Mouse (Mus musculus): ENCODE measurements around the gene Cabp4. TPM values are rescaled to one million over a fixed set of nuclear protein-coding genes. Genes with fewer than 3 reads are reported as not detected.

The Cabp4 gene
- polyA plus RNA-seq, 1 experiment from 2014 or later: 0.13 TPM

DNA sequence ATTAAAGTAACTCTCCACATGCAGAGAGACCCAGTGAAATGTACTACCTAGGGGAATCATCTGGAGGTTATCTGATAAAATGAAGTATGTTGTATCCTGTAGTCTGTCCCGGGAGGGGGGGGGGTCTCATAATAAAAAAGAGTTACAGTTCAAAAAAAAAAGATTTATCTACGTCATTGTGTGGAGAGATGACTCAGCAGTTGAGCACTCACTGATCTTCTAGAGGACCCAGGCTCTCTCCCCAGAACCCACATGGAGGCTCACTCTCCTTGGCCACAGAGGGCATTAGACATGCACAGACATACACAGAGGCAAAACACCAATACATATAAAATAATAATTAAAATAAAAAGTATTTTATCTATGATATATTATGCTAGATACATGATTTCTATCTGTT, 52.5 kb downstream of the Cabp4 start:
- H3K27me3 ChIP-seq: peaks cover 16% of the 10 kb centered on the region
- H3K27ac ChIP-seq (replicated peaks): no peak overlapping the region
- no peak overlapping the region for H3K9ac ChIP-seq
- no peak overlapping the region for H3K4me3 ChIP-seq (replicated peaks)
- WGBS (ENCODE audit: insufficient replicate concordance): 16% methylated on average over 2 of the region's 2 CpGs
- H3K4me2 ChIP-seq: no peak overlapping the region
- no peak for ATAC-seq (ENCODE audit: insufficient read depth)
- H3K4me1 ChIP-seq (replicated peaks): peaks cover 20% of the 10 kb centered on the region
- H3K36me3 ChIP-seq (replicated peaks): no peaks in the 10 kb centered on the region
- no peaks in the 10 kb centered on the region for H3K9me3 ChIP-seq (replicated peaks)

DNA sequence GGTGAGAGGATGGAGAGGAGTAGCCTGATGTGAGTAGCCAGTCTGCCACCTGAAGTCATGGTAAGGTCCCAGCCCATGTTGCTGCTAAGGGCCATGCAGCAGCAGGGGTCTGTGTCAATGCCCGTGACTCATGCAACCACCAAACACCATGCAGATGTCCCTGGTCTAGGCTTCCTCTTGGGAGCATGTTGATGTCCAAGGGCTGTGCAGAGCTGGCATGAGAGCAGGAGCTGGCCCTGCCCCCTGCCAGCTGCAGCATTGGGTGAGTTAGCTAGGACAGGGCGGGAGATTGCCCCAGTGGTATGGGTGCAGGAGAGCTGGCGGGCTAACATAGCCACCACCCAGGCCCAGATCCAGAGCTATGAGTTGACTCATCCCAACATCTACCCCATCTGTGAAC, 53.4 kb downstream of the Cabp4 start:
- H3K27ac ChIP-seq (replicated peaks): no peak overlapping the region
- no peaks in the 10 kb centered on the region for H3K9me3 ChIP-seq (replicated peaks)
- H3K9ac ChIP-seq: no peak overlapping the region
- no peak overlapping the region for H3K4me2 ChIP-seq
- no peak overlapping the region for H3K4me3 ChIP-seq (replicated peaks)
- ATAC-seq (ENCODE audit: insufficient read depth): no peak
- H3K4me1 ChIP-seq (replicated peaks): peaks cover 14% of the 10 kb centered on the region
- peaks cover 23% of the 10 kb centered on the region for H3K27me3 ChIP-seq
- WGBS (ENCODE audit: insufficient replicate concordance): 61% methylated on average over 3 of the region's 3 CpGs
- H3K36me3 ChIP-seq (replicated peaks): no peaks in the 10 kb centered on the region

DNA sequence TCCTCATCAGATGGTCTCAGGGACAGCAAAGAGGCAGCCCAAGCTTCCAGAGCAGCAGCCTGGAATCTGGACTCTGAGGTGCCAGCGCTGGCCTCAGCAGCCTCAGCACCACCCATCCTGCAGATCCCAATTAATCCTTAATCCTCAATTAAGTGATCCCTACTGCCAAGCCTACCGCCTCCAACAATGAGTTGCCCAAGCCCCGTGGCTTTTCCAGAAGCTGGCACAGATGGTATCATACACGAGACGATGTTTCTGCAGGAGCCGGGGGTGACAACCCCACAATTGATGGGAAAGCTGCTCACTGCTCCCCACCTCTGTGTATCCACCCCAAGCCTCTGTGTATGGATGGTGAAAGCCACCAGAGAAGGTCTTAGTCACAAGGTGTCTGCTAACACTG, 54.7 kb downstream of the Cabp4 start:
- Histone ChIP-seq H3K4me1 (replicated peaks) (peaks cover 24% of the 10 kb centered on the region), H3K9ac (no peak overlapping the region), H3K9me3 (replicated peaks) (no peaks in the 10 kb centered on the region), H3K27me3 (peaks cover 24% of the 10 kb centered on the region), H3K4me3 (replicated peaks) (no peak overlapping the region), H3K4me2 (no peak overlapping the region), H3K36me3 (replicated peaks) (no peaks in the 10 kb centered on the region), H3K27ac (replicated peaks) (no peak overlapping the region)
- ATAC-seq (ENCODE audit: insufficient read depth): no peak
- WGBS (ENCODE audit: insufficient replicate concordance): 68% methylated on average over 6 of the region's 6 CpGs

DNA sequence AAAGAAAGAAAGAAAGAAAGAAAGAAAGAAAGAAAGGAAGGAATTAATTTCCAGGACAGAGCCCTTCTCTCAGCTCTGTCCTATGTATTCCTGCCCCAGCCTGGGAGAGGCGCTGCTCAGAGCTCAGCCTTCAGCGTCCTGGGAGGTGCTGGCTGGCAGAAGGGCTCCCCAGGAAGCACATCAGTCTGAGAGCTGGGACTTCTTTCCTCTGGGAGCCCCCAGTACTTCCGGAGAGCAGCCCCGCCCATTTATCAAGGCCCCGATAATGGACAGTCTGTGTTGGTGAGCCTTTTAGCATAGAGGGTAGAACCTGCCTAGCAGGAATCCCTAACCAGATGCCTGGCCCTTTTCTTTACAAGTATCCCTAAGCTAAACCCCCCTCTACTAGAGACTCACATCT, 55.7 kb downstream of the Cabp4 start:
- Histone ChIP-seq H3K27me3 (peaks cover 33% of the 10 kb centered on the region), H3K36me3 (replicated peaks) (no peaks in the 10 kb centered on the region), H3K4me3 (replicated peaks) (no peak overlapping the region), H3K9me3 (replicated peaks) (no peaks in the 10 kb centered on the region), H3K9ac (no peak overlapping the region), H3K4me2 (no peak overlapping the region), H3K4me1 (replicated peaks) (peaks cover 33% of the 10 kb centered on the region), H3K27ac (replicated peaks) (no peak overlapping the region)
- WGBS (ENCODE audit: insufficient replicate concordance): 25% methylated on average over 5 of the region's 5 CpGs
- ATAC-seq (ENCODE audit: insufficient read depth): no peak

DNA sequence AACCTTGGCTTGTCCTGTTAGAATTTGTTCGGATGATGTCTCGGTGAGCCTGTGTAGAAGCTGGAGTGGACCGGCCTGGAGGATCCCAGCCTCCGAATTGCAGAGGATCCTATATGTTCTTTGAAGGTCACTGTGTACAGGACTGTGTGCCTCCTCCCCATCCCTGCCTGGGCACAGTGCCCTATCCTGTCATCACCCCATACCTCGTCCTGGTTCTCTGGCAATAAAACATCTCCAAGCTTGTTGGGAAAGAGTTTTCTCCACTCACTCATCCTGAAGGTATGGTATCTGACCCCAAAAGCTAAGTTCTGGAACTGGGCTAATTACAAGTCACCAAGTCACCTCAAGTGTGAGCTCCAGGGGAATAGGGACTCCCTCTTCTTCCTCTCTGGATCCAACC, 56.7 kb downstream of the Cabp4 start:
- H3K9ac ChIP-seq: no peak overlapping the region
- no peaks in the 10 kb centered on the region for H3K9me3 ChIP-seq (replicated peaks)
- peaks cover 25% of the 10 kb centered on the region for H3K4me1 ChIP-seq (replicated peaks)
- no peak overlapping the region for H3K4me2 ChIP-seq
- WGBS (ENCODE audit: insufficient replicate concordance): 68% methylated on average over 5 of the region's 5 CpGs
- H3K4me3 ChIP-seq (replicated peaks): no peak overlapping the region
- H3K36me3 ChIP-seq (replicated peaks): no peaks in the 10 kb centered on the region
- H3K27me3 ChIP-seq: peaks cover 35% of the 10 kb centered on the region
- ATAC-seq (ENCODE audit: insufficient read depth): no peak
- no peak overlapping the region for H3K27ac ChIP-seq (replicated peaks)

DNA sequence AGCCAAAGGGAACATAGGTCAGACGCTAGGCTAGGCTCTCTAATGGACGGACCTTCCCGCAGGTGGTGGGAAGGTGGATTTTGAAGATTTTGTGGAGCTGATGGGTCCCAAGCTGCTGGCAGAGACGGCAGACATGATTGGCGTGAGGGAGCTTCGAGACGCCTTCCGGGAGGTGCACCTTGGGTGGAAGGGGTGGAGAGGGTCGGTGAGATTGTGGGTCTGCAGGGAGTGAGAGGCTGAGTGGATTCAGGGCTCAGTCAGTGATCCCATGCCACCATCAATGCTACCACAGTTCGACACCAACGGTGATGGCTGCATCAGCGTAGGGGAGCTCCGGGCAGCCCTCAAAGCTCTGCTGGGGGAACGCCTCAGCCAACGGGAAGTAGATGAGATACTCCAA, 57.7 kb downstream of the Cabp4 start:
- Histone ChIP-seq H3K4me3 (replicated peaks) (no peak overlapping the region), H3K4me2 (no peak overlapping the region), H3K36me3 (replicated peaks) (no peaks in the 10 kb centered on the region), H3K4me1 (replicated peaks) (peaks cover 30% of the 10 kb centered on the region), H3K27ac (replicated peaks) (no peak overlapping the region), H3K9ac (no peak overlapping the region), H3K9me3 (replicated peaks) (no peaks in the 10 kb centered on the region), H3K27me3 (peaks cover 35% of the 10 kb centered on the region)
- no peak for ATAC-seq (ENCODE audit: insufficient read depth)
- WGBS (ENCODE audit: insufficient replicate concordance): 81% methylated on average over 15 of the region's 15 CpGs

Other genes starting within 250 kb of the Cabp4 start
- 29.5 and 38.6 TPM in 2 replicates for gene Tcirg1, start 236.9 kb downstream of the Cabp4 start, polyA plus RNA-seq (2015; fragmentation: Nextera tagmentation; extraction: Ambion mirVana)
- gene Ndufs8, start 231.3 kb downstream of the Cabp4 start, polyA plus RNA-seq (2015; fragmentation: Nextera tagmentation; extraction: Ambion mirVana): 168 and 173 TPM in 2 replicates
- gene Aldh3b1, start 214.2 kb downstream of the Cabp4 start, polyA plus RNA-seq (2015; fragmentation: Nextera tagmentation; extraction: Ambion mirVana): 8.7 and 9.4 TPM in 2 replicates
- gene Unc93b1, start 208.8 kb downstream of the Cabp4 start, polyA plus RNA-seq (2015; fragmentation: Nextera tagmentation; extraction: Ambion mirVana): 32.2 and 36.8 TPM in 2 replicates
- 0.03 TPM in 1 of 2 replicates, not detected in the other for gene Aldh3b3, start 185.4 kb downstream of the Cabp4 start, polyA plus RNA-seq (2015; fragmentation: Nextera tagmentation; extraction: Ambion mirVana)
- 0.18 and 0.32 TPM in 2 replicates for gene Aldh3b2, start 171.7 kb downstream of the Cabp4 start, polyA plus RNA-seq (2015; fragmentation: Nextera tagmentation; extraction: Ambion mirVana)
- gene Acy3, start 157.5 kb downstream of the Cabp4 start, polyA plus RNA-seq (2015; fragmentation: Nextera tagmentation; extraction: Ambion mirVana): 10.8 and 11.1 TPM in 2 replicates
- 0.21 and 0.33 TPM in 2 replicates for gene Tbx10, start 151.3 kb downstream of the Cabp4 start, polyA plus RNA-seq (2015; fragmentation: Nextera tagmentation; extraction: Ambion mirVana)
- gene Nudt8, start 143.5 kb downstream of the Cabp4 start, polyA plus RNA-seq (2015; fragmentation: Nextera tagmentation; extraction: Ambion mirVana): 13.3 and 13.8 TPM in 2 replicates
- 0.45 and 0.48 TPM in 2 replicates for gene Gm49405, start 143.4 kb downstream of the Cabp4 start, polyA plus RNA-seq (2015; fragmentation: Nextera tagmentation; extraction: Ambion mirVana)
- gene Doc2g, start 140.7 kb downstream of the Cabp4 start, polyA plus RNA-seq (2015; fragmentation: Nextera tagmentation; extraction: Ambion mirVana): 0.38 and 0.78 TPM in 2 replicates
- 152 and 163 TPM in 2 replicates for gene Ndufv1, start 131.2 kb downstream of the Cabp4 start, polyA plus RNA-seq (2015; fragmentation: Nextera tagmentation; extraction: Ambion mirVana)
- 752 and 794 TPM in 2 replicates for gene Gstp1, start 106.0 kb downstream of the Cabp4 start, polyA plus RNA-seq (2015; fragmentation: Nextera tagmentation; extraction: Ambion mirVana)
- gene Gstp2, start 98.0 kb downstream of the Cabp4 start, polyA plus RNA-seq (2015; fragmentation: Nextera tagmentation; extraction: Ambion mirVana): 7.7 and 8.0 TPM in 2 replicates
- gene Gstp3, start 84.5 kb downstream of the Cabp4 start, polyA plus RNA-seq (2015; fragmentation: Nextera tagmentation; extraction: Ambion mirVana): 77.6 and 97.4 TPM in 2 replicates
- 0.29 and 0.38 TPM in 2 replicates for gene Cabp2, start 62.5 kb downstream of the Cabp4 start, polyA plus RNA-seq (2015; fragmentation: Nextera tagmentation; extraction: Ambion mirVana)
- gene Cdk2ap2, start 46.9 kb downstream of the Cabp4 start, polyA plus RNA-seq (2015; fragmentation: Nextera tagmentation; extraction: Ambion mirVana): 115 and 127 TPM in 2 replicates
- 6.0 and 7.9 TPM in 2 replicates for gene Pitpnm1, start 44.0 kb downstream of the Cabp4 start, polyA plus RNA-seq (2015; fragmentation: Nextera tagmentation; extraction: Ambion mirVana)
- gene Aip, start 18.2 kb downstream of the Cabp4 start, polyA plus RNA-seq (2015; fragmentation: Nextera tagmentation; extraction: Ambion mirVana): 35.8 and 38.3 TPM in 2 replicates
- gene Gpr152, start 4.2 kb downstream of the Cabp4 start, polyA plus RNA-seq (2015; fragmentation: Nextera tagmentation; extraction: Ambion mirVana): not detected in 2 replicates
- 71.8 and 77.5 TPM in 2 replicates for gene Coro1b, start 4.6 kb upstream of the Cabp4 start, polyA plus RNA-seq (2015; fragmentation: Nextera tagmentation; extraction: Ambion mirVana)
- gene Ptprcap, start 9.6 kb upstream of the Cabp4 start, polyA plus RNA-seq (2015; fragmentation: Nextera tagmentation; extraction: Ambion mirVana): 15.6 and 17.5 TPM in 2 replicates
- 32.8 and 34.2 TPM in 2 replicates for gene Rps6kb2, start 19.3 kb upstream of the Cabp4 start, polyA plus RNA-seq (2015; fragmentation: Nextera tagmentation; extraction: Ambion mirVana)
- gene Carns1, start 31.4 kb upstream of the Cabp4 start, polyA plus RNA-seq (2015; fragmentation: Nextera tagmentation; extraction: Ambion mirVana): 0.64 and 0.76 TPM in 2 replicates
- 5.5 and 7.0 TPM in 2 replicates for gene Tbc1d10c, start 47.3 kb upstream of the Cabp4 start, polyA plus RNA-seq (2015; fragmentation: Nextera tagmentation; extraction: Ambion mirVana)
- gene Ppp1ca, start 48.0 kb upstream of the Cabp4 start, polyA plus RNA-seq (2015; fragmentation: Nextera tagmentation; extraction: Ambion mirVana): 414 and 425 TPM in 2 replicates
- 15.6 and 16.5 TPM in 2 replicates for gene Rad9a, start 57.6 kb upstream of the Cabp4 start, polyA plus RNA-seq (2015; fragmentation: Nextera tagmentation; extraction: Ambion mirVana)
- 0.38 and 0.56 TPM in 2 replicates for gene Clcf1, start 70.2 kb upstream of the Cabp4 start, polyA plus RNA-seq (2015; fragmentation: Nextera tagmentation; extraction: Ambion mirVana)
- not detected in 2 replicates for gene AC109138.7, start 70.3 kb upstream of the Cabp4 start, polyA plus RNA-seq (2015; fragmentation: Nextera tagmentation; extraction: Ambion mirVana)
- gene Pold4, start 87.9 kb upstream of the Cabp4 start, polyA plus RNA-seq (2015; fragmentation: Nextera tagmentation; extraction: Ambion mirVana): 13.1 and 15.0 TPM in 2 replicates
- gene Ssh3, start 125.1 kb upstream of the Cabp4 start, polyA plus RNA-seq (2015; fragmentation: Nextera tagmentation; extraction: Ambion mirVana): 2.0 and 2.3 TPM in 2 replicates
- gene Ankrd13d, start 139.1 kb upstream of the Cabp4 start, polyA plus RNA-seq (2015; fragmentation: Nextera tagmentation; extraction: Ambion mirVana): 0.90 and 1.5 TPM in 2 replicates
- gene Grk2, start 162.2 kb upstream of the Cabp4 start, polyA plus RNA-seq (2015; fragmentation: Nextera tagmentation; extraction: Ambion mirVana): 12.4 and 13.2 TPM in 2 replicates